Mouse (Mus musculus) embryonic stem cell, embryonic (primary cell): ENCODE measurements around the gene Ltf.

Experiments
- CTCF ChIA-PET, 4 experiments: fragments of 300-600 bp in 2 of 4; fragments of 350-600 bp in 2 of 4; sonication (Branson Sonifier 250); formaldehyde crosslinking; loops; one replicate each; lab custom pipeline; 2022; ENCODE audit warnings: inconsistent platforms in 2 of 4; lab: Charles Lee
- POLR2A ChIA-PET, 4 experiments: fragments of 300-600 bp in 2 of 4; fragments of 350-600 bp in 2 of 4; sonication (Branson Sonifier 250); formaldehyde crosslinking; loops; one replicate each; lab custom pipeline; 2022; ENCODE audit warnings: antibody characterized with exemption in 4 of 4, inconsistent platforms in 1 of 4; lab: Charles Lee

Gene Ltf

DNA sequence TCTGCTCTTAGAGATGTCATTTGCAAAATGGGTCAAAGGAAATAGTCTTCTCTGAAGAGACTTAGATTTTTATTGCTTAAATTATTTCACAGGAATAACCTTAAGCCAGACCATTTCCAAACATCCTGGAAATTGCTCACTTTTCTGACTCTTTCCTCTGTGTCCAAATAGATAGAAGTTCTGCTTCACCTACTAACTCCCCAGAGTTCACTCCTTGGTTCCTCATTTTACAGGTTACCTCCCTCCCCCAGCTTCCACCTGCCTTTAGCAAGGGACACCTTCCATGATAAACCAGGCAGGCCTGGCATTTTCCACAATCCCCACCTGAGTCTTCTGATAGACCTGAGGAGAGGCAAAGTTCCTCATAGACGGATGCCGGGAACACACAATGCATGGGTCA is 12.5 kb upstream of the Ltf start:
- CTCF ChIA-PET, result interaction anchor here in 1 of 4 experiments (1.4 kb wide), 1 partner anchor 9 kb away, joined by 3 read pairs; no protein-coding TSS in a partner anchor
- POLR2A ChIA-PET, result no interaction called here

DNA sequence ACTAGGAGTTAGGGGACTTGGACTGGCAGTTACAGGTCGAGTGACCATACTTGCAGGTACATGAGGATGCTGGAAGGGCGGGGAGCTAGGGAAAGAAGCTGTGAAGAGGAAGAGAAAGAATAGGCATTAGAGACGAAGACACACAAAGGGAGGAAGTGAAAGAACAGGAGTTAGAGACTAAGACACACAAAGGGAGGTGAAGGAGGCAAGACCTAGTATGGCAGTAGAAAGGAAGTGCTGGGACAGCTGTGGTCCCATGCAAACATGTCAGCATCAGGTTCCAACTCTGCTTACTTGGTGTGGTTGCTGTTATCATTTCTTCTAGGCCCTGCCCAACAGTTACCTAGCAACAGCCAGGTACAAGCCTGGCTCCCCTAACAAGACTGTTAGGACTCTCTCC is 9.3 kb upstream of the Ltf start:
- POLR2A ChIA-PET, result no interaction called here
- CTCF ChIA-PET, result interaction anchor here in 1 of 4 experiments (3.3 kb wide), 1 partner anchor 13 kb away, joined by 9 read pairs; no protein-coding TSS in a partner anchor

DNA sequence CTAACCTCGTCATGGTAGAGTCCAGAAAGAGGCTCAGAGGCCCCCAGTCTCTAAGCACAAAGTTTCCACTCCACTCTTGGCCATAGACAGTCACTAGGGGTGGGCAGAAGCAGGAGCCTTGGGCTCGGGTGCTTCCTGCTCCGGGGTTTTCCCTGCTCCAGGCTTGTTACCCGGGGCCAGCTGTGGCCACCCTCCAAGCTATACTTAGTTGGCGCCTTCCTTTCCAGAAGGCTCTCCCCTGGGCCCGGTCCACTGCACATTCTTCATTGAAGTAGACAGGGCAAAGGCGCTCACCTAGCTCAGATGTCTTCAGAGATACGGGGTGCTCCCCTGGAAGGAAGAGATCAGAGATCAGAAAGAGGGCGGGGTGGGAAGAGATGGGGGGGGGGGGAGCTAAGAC is 7.5 kb upstream of the Ltf start:
- ChIA-PET CTCF (interaction anchor here (0.6 to 4.3 kb wide), 8 partner anchors 14 to 382 kb away, joined by 3 to 17 read pairs (median 4); no protein-coding TSS in a partner anchor), POLR2A (interaction anchor here in 2 of 4 experiments (1.2 to 2.1 kb wide), 3 partner anchors 12 to 46 kb away, joined by 3 to 7 read pairs (median 4); no protein-coding TSS in a partner anchor)

DNA sequence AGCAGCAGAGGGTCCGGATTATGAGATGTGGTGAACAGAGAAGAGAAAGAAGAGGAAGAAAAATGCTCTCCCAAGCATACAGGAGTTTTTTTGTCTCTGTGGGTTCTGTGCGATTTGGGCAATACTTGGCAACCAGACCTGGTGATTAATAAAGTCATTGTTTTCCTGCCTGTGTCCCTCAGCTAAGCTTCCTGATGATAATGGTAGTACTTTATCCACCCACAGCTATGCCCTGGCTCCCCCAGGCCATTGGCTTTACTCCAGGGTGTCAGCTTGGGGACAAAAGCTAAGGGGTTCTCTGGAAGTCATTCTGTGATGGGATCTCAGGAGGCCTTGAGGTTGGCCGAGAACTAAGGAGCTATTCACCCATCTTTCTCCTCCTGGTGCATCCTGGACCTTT is 7.0 kb upstream of the Ltf start:
- POLR2A ChIA-PET, result interaction anchor here in 3 of 4 experiments (1.2 to 2.1 kb wide), 5 partner anchors 13 to 47 kb away, joined by 3 to 7 read pairs (median 3); no protein-coding TSS in a partner anchor
- CTCF ChIA-PET, result interaction anchor here (0.6 to 4.3 kb wide), 7 partner anchors 15 to 291 kb away, joined by 3 to 17 read pairs (median 5); no protein-coding TSS in a partner anchor

DNA sequence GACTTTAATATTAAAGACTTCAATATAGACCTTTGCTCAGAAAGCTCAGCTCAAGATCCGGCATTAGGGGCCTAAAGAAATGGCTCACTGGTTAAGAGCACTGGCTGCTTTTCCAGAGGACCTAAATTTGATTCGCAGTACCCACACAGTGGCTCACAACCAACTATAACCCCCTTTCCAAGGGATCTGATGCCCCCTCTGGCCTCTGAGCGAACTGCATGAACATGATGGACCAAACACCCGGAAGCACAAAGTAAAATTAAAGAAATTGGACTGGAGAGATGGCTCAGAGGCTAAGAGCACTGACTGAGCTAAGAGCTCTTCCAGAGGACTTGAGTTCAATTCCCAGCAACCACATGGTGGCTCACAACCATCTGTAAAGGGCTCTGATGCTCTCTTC is 3.4 kb upstream of the Ltf start:
- ChIA-PET POLR2A (no interaction called here), CTCF (interaction anchor here in 3 of 4 experiments (0.6 to 4.3 kb wide), 3 partner anchors 18 to 234 kb away, joined by 3 to 16 read pairs (median 3); no protein-coding TSS in a partner anchor)

DNA sequence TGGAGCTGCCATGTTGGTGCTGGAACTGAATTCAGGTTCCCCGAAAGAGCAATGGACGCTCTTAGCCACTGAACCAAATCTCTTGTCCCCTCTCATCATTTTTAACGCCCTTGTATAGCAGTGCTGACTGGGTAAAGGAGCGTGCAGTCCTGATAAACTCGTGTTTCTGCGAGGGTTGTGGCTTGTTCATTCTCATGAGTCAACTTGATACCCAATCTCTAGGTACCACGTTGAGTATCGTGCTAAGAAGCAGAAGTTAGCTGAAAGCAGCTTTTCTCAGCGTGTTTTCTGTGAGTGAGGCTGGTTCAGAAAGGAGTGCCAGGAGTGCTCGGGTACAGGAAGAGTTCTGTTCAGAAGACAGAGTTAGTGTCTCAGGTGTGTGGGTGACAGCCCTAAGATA is 7.7 kb downstream of the Ltf start:
- ChIA-PET CTCF (no interaction called here), POLR2A (interaction anchor here in 1 of 4 experiments (0.6 kb wide), 1 partner anchor 32 kb away, joined by 3 read pairs; no protein-coding TSS in a partner anchor)

DNA sequence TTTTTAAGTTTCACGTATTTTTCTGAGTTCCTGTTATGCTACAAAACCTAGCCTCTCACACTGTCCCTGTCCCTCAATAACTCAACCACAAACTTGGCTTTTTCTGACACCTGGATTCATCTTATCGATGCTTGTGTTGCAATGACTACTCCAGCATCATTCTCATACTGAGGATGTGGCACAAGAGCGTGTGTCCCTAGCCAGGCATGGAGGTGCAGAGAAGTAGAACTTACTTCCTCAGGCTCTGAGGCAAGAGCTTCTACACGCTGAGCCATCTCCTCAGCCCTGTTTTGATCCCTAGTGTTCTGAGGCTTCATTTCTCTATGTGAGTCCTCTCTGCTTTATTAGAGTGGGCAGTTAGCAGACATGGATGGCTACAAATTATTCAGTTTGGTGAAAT is 14.6 kb downstream of the Ltf start:
- ChIA-PET POLR2A (no interaction called here), CTCF (no interaction called here)

DNA sequence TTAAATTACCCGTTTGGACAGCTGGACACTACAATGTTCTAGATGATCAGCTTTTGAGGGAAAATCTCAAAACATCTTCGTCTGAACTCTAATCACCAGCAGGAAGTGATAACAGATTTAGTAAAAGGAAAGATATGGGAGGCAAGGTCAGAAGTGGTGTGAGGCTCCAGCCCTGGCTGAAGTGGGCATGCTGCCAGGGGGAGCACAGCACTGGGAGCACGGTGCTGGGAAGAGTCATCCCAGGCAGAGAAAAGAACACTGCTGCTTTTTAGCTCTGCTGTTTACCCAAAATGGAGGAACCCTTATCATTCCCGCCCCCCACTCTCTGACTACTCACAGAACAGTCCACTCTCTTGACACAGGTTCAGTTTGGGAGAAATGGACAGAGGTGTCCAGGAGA is 20.9 kb downstream of the Ltf start:
- ChIA-PET CTCF (no interaction called here), POLR2A (interaction anchor here in 1 of 4 experiments (0.6 kb wide), 1 partner anchor 9 kb away, joined by 3 read pairs; no protein-coding TSS in a partner anchor)

DNA sequence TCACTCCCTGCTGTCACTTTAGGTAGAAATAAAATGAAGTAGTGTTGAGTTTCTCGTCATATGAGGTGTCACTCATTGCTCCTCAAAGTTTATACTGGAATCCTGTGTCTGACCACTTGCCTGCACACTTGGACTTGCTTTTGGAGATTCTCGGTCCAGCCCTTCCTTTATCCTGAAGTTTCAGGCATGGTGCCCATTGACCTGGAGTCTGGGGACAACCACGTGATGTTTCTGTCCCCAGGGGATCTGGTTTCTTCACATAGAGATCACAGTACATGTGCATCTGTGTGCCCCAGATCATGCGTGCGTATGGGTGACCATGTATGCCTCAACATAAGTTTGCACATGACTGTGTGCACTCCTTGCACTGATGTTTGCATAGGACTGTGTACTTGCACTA is 23.2 kb downstream of the Ltf start:
- POLR2A ChIA-PET, result no interaction called here
- CTCF ChIA-PET, result no interaction called here

DNA sequence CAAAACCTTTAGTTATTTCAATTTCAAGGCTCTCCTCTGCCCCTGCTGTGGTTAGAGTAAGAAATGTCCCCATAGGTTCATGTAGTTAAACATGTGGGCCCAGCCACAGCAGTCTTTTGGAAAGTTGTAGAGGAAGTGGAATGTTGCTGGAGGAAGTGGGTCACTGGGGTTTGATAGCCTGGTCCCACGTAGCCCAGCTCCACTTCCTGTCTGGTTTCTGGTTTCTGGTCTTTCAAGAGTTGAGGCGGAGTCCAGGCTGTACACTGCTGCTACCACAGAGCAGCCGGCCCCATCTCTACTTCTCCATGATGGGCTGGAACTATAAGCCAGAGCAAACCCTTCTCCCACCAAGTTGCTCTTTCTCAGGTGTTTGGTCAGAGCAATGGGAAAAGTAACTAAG is 27.2 kb downstream of the Ltf start:
- POLR2A ChIA-PET, result interaction anchor here in 1 of 4 experiments (0.6 kb wide), 1 partner anchor 102 kb away, joined by 3 read pairs; no protein-coding TSS in a partner anchor

DNA sequence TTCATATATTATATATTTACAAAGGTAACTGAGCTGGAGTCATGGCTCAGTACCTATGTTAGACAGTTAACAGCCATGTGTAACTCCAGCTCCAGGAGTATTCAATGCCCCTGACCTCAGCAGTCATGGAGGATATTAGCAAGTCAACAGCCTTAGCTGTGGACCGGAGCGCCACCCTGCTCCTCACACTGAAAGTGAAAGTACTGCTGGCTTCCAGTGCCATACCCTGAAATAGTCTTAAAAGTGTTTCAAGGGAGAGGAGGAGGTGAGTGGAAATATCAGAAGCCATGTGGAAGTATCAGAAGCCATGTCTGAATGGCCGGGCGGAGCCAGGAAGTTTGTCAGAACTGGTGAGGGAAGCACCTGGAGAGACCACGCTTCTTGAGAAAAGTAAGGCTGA is 28.2 kb downstream of the Ltf start:
- ChIA-PET POLR2A (interaction anchor here in 1 of 4 experiments (1.4 kb wide), 1 partner anchor 50 kb away, joined by 3 read pairs; no protein-coding TSS in a partner anchor), CTCF (interaction anchor here in 1 of 4 experiments (0.5 to 1.2 kb wide), 3 partner anchors 25 to 125 kb away, joined by 3 to 4 read pairs (median 4); no protein-coding TSS in a partner anchor)

More for the DNA sequence above, 27.2 kb downstream of the Ltf start:
- CTCF ChIA-PET, result no interaction called here

DNA sequence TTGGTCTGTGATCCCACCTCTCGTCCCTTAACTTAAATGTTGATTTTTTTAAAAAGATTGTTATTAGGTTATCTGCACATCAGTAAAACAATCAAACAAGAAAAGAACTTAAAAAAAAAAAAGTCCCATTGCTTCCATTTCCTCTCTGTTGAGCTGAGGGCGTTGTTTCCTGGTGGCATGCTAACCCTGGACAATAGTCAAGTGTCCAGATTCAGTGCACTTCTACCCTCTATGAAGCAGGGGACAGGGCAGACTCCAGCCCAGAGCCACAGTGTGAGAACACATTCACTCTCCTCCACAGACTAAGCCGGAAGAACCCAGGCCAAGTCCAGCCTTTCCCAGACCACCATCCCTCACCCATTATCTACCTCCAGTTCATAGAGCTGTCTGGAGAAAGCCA is 29.4 kb downstream of the Ltf start:
- CTCF ChIA-PET, result interaction anchor here in 1 of 4 experiments (0.6 kb wide), 1 partner anchor 1177 kb away, joined by 3 read pairs; no protein-coding TSS in a partner anchor
- POLR2A ChIA-PET, result interaction anchor here in 2 of 4 experiments (0.6 to 1.3 kb wide), 2 partner anchors 32 to 51 kb away, joined by 3 to 4 read pairs; no protein-coding TSS in a partner anchor

DNA sequence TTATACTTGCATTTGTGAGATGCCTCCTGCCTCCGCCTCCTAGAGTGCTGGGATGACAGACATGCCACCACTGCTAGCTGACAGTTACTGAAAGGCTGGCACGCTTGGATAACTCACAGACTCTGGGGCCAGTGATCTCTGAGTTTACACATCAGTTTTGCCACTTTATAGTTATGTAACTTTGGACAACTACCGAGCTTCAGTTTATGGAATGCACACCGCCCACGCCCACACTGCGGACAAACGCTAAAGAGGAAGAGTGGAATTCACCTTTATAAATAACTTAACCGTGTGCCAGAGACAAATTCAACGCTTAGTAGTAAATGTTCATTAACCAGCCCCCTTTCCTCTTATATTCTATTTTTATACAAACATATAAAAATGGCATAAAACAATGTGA is 35.9 kb downstream of the Ltf start:
- POLR2A ChIA-PET, result interaction anchor here in 1 of 4 experiments (0.6 kb wide), 1 partner anchor 198 kb away, joined by 3 read pairs; no protein-coding TSS in a partner anchor
- CTCF ChIA-PET, result no interaction called here

DNA sequence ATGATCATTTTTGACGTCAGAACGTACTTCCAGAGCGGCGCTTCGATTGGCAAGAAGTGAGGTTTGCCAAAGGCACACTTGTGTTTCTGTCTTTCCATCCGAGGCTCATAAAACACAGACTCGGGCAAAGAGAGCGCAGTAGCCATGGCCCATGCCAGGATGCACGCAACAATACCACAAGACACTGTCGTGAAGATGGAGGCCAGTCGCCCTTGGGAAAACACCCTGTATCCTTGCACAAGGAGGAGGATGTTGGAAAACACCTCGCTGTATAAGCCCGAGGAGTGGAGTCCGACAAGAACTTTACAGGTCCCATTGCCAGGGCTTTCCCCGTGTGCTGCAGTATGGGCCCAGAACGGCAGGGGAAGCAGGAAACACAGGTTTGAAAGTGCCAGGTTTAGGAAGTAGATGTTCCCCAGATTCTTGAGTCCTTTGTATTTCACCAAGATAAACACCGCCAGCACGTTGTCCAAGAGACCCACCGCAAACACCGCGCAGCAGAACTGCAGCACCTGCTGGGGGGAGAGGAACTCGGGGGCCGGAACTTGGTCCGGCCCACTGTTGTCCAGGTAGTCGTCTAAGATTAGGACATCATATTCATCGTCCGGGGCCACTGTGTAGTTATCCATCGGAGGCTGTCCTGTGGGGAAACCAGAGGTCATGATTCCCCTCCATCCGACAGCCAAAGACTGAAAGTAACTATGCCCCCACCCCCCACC is 36.9 kb downstream of the Ltf start:
- ChIA-PET POLR2A (no interaction called here), CTCF (interaction anchor here in 2 of 4 experiments (0.5 to 0.6 kb wide), 3 partner anchors 68 to 177 kb away, joined by 3 to 5 read pairs (median 4); no protein-coding TSS in a partner anchor)

DNA sequence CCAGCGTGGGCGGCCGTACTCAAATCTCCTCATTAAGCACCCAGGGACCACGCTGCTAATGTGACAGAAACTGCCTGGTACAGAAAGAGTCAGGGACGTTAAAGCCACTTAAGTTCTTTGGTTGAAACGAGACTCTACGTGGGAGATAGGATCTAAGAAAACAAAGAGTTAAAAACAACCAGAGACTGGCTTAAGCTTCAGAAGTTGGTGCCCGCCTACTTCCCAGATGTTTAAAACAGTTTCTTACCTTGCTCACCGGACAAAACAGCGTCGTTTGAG is 37.4 kb downstream of the Ltf start:
- ChIA-PET CTCF (interaction anchor here in 3 of 4 experiments (0.6 to 1.1 kb wide), 4 partner anchors 59 to 176 kb away, joined by 3 to 5 read pairs (median 4); no protein-coding TSS in a partner anchor), POLR2A (interaction anchor here in 1 of 4 experiments (0.5 kb wide), 1 partner anchor 272 kb away, joined by 3 read pairs; no protein-coding TSS in a partner anchor)

DNA sequence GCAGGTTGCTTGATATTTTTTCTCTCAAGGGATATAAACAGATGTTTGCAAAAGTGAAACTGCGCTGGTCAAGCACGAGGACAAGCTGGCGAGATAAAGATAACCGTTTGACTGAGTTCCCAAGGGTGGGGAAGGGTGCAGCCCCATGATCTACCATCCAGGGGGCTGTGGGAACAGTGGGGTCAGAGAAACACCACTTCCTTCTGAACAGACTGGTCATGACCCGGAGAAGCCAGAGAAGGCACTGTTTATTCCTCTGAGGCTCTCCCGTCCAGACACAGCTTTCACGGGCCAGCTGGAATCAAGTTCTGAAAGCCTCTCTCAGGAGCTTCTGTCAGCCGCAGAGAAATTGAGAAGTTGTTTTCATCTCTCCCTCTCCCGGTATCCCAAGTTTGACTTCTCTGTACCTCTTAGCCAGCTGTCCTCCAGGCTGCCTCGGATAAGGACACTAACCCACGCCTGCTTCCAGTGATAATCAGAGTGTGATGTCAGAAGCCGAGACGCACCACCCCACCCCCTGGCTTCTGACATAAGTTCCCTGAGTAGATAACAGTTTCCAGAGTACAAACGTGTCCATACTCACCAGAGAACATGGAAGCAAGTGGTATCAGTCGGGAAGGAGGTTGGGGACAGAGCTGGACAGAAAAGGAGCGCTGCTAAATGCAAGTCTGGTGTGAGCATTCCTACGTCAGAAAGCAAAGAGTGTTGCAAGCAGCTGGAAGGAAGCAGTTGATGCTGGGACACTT is 37.9 kb downstream of the Ltf start, which contains the start of gene Ccrl2:
Gene Ccrl2 (minus strand): TSS at position 722 of the 746 bp plus-strand sequence.
- POLR2A ChIA-PET, result interaction anchor here in 3 of 4 experiments (0.5 to 1.1 kb wide), 3 partner anchors 13 to 272 kb away, joined by 3 read pairs; no protein-coding TSS in a partner anchor
- CTCF ChIA-PET, result interaction anchor here in 3 of 4 experiments (0.6 to 1.4 kb wide), 5 partner anchors 36 to 176 kb away, joined by 3 to 5 read pairs (median 3); no protein-coding TSS in a partner anchor

DNA sequence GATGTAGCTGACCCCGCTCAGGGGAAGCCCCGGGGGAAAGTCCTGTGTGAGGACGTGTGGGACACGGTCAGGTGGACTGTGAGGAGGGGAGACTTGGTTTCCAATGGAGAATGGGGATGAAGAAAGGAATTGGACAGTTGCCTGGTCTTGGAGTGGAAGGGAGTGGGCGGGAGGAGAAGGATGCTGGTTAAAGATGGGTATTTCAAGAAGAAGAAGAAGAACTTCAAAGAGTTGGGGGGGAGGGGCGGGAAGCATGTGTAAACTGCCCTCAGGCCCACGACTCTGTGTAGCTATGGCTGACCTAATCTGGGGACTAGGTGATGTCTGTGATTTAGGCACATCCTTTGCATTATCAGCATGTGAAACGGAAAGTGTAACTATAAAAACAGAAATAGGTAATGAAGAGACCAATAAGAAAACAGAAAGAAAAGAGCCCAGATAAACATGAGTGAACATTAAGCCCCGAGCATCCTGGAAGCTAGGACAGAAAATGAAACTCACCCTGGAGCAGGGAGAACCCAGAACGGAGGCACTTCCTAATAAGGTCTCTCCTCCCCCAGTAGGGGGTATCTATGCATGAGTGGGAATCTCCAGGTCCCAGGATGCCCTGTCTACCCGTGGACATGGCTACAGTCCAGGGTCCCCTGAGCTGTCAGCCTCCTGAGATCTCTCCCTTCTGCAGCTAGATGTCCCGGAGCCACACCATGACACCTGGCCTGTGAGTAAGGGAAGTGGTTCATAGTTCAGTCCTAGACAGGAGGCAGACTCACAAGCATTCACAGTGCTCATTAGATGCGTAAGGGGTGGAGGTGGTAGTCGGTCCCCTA is 38.7 kb downstream of the Ltf start:
- ChIA-PET POLR2A (interaction anchor here in 2 of 4 experiments (1.0 to 1.1 kb wide), 2 partner anchors 13 to 24 kb away, joined by 3 read pairs; no protein-coding TSS in a partner anchor), CTCF (interaction anchor here in 2 of 4 experiments (0.6 to 1.4 kb wide), 4 partner anchors 35 to 136 kb away, joined by 3 to 4 read pairs (median 3); no protein-coding TSS in a partner anchor)
